Mouse (Mus musculus) testis, adult 2 months (tissue): ENCODE data around the gene Cnbd2. TPM values are rescaled to one million over a fixed set of nuclear protein-coding genes. Genes with fewer than 3 reads are reported as not detected.

Experiments
- H3K27ac ChIP-seq: fragments of 200-500 bp; 2 replicates; pipeline ENCODE4 v1.5.1; 2012; ENCODE audit warnings: low read depth, low read length; ENCODE audit not compliant: control insufficient read depth, insufficient read depth
- H3K27me3 ChIP-seq: fragments of 200-500 bp; 2 replicates; pipeline ENCODE4 v1.6.1; 2012; ENCODE audit warnings: mild to moderate bottlenecking, low read length, moderate library complexity; ENCODE audit not compliant: control insufficient read depth, insufficient read depth
- H3K36me3 ChIP-seq: fragments of 200-500 bp; 2 replicates; pipeline ENCODE4 v1.6.1; 2012; ENCODE audit warnings: mild to moderate bottlenecking, low read length; ENCODE audit not compliant: control insufficient read depth, insufficient read depth
- H3K4me1 ChIP-seq: fragments of 200-500 bp; 2 replicates; pipeline ENCODE4 v1.6.1; 2012; ENCODE audit warnings: low read length; ENCODE audit not compliant: control insufficient read depth, insufficient read depth
- H3K4me3 ChIP-seq: fragments of 200-500 bp; 2 replicates; pipeline ENCODE4 v1.5.1; 2012; ENCODE audit warnings: low read depth, mild to moderate bottlenecking, low read length, moderate library complexity, mixed read lengths; ENCODE audit not compliant: control insufficient read depth
- CTCF ChIP-seq: fragments of 200-500 bp; IDR thresholded peaks from 2 replicates; pipeline ENCODE4 v1.5.1; 2012; ENCODE audit warnings: low read depth, mild to moderate bottlenecking, inconsistent platforms, low read length, moderate library complexity; ENCODE audit not compliant: control insufficient read depth, insufficient read depth, insufficient replicate concordance
- POLR2A ChIP-seq: fragments of 200-500 bp; IDR thresholded peaks from 2 replicates; pipeline ENCODE4 v1.6.1; 2012; ENCODE audit warnings: low read depth, mild to moderate bottlenecking, inconsistent platforms, low read length, moderate library complexity; ENCODE audit not compliant: control insufficient read depth
- polyA plus RNA-seq: library from polyadenylated mRNA; depleted of rRNA; stranded (reverse); fragments of >200 nt; gene quantifications from 2 replicates; pipeline ENCODE4 v1.2.3, GENCODE M21; 2012; rRNA removed

Cnbd2 gene
- 94.5 and 95.7 TPM in 2 replicates for polyA plus RNA-seq

GRCm38 (mm10) chr2:156312297-156312897, at the start of gene Cnbd2, which contains the start of gene Scand1:
Gene Cnbd2 (plus strand): TSS chr2:156312299.
Gene Scand1 (minus strand): TSS chr2:156312704.
- Histone ChIP-seq H3K36me3 (no peaks in the 10 kb centered on the region), H3K27ac (peak within 1 kb of the TSS; percentile 99), H3K4me3 (peak within 1 kb of the TSS; percentile 96), H3K27me3 (no peaks in the 10 kb centered on the region), H3K4me1 (peaks cover 2% of the 10 kb centered on the region; the same call in 1 of the 2 replicates)
- peak; percentile 79; the same call in 1 of the 2 replicates for TF ChIP-seq POLR2A
- TF ChIP-seq CTCF: peak; percentile 23; the same call in 1 of the 2 replicates

GRCm38 (mm10) chr2:156263204-156263893, 48.8 kb upstream of the Cnbd2 start:
- H3K36me3 ChIP-seq: no peaks in the 10 kb centered on the region
- TF ChIP-seq POLR2A: no peak
- TF ChIP-seq CTCF: no peak
- no peak overlapping the region for H3K4me3 ChIP-seq
- no peak overlapping the region for H3K27ac ChIP-seq
- no peaks in the 10 kb centered on the region for H3K27me3 ChIP-seq
- no peaks in the 10 kb centered on the region for H3K4me1 ChIP-seq

- Histone ChIP-seq H3K27me3 (no peaks in the 10 kb centered on the region), H3K4me3 (no peak overlapping the region), H3K36me3 (no peaks in the 10 kb centered on the region), H3K27ac (no peak overlapping the region), H3K4me1 (no peaks in the 10 kb centered on the region)
- TF ChIP-seq POLR2A: no peak
- TF ChIP-seq CTCF: no peak
Measured at GRCm38 (mm10) chr2:156267636-156268035, 44.5 kb upstream of the Cnbd2 start.

GRCm38 (mm10) chr2:156272553-156272952, 39.5 kb upstream of the Cnbd2 start:
- Histone ChIP-seq H3K4me3 (no peak overlapping the region), H3K4me1 (no peaks in the 10 kb centered on the region), H3K27me3 (no peaks in the 10 kb centered on the region), H3K36me3 (no peaks in the 10 kb centered on the region; the same call in 1 of the 2 replicates), H3K27ac (no peak overlapping the region)
- TF ChIP-seq POLR2A (no peak), CTCF (no peak)

GRCm38 (mm10) chr2:156278226-156279017, 33.7 kb upstream of the Cnbd2 start:
- 0 out of 2 replicates have a peak, but pooled peaks cover 1% of the 10 kb centered on the region for H3K36me3 ChIP-seq
- H3K4me1 ChIP-seq: no peaks in the 10 kb centered on the region
- H3K27me3 ChIP-seq: no peaks in the 10 kb centered on the region
- H3K4me3 ChIP-seq: no peak overlapping the region
- TF ChIP-seq CTCF (no peak), POLR2A (no peak)
- peak overlapping the region; percentile 54 for H3K27ac ChIP-seq

GRCm38 (mm10) chr2:156281227-156281626, 30.9 kb upstream of the Cnbd2 start:
- Histone ChIP-seq H3K4me3 (no peak overlapping the region), H3K27ac (no peak overlapping the region), H3K4me1 (no peaks in the 10 kb centered on the region), H3K27me3 (no peaks in the 10 kb centered on the region), H3K36me3 (0 out of 2 replicates have a peak, but pooled peaks cover 1% of the 10 kb centered on the region)
- TF ChIP-seq POLR2A (no peak), CTCF (no peak)

- H3K36me3 ChIP-seq: 0 out of 2 replicates have a peak, but pooled peaks cover 1% of the 10 kb centered on the region
- TF ChIP-seq POLR2A (no peak), CTCF (no peak)
Measured at GRCm38 (mm10) chr2:156285161-156285560, 26.9 kb upstream of the Cnbd2 start.

More at GRCm38 (mm10) chr2:156285161-156285560, 26.9 kb upstream of the Cnbd2 start:
- Histone ChIP-seq H3K4me3 (no peak overlapping the region), H3K27me3 (no peaks in the 10 kb centered on the region), H3K27ac (no peak overlapping the region), H3K4me1 (no peaks in the 10 kb centered on the region)
